Mouse (Mus musculus) kidney, postnatal 0 days (tissue): ENCODE results near the gene Plpp7. TPM values are rescaled to one million over a fixed set of nuclear protein-coding genes. Genes with fewer than 3 reads are reported as not detected.
A peak's percentile ranks its signal among the peaks of the same experiment; 100 is the strongest.

Experiments used
- ATAC-seq: fragments of 200-750 bp; cut with Nextera tagmentation; replicated peaks from 2 replicates; pipeline ENCODE4 v1.8.0; 2017; ENCODE audit warnings: low read depth, moderate number of reproducible peaks, moderate TSS enrichment, moderate library complexity; ENCODE audit not compliant: low FRiP score
- DNase-seq: peaks from one replicate; pipeline ENCODE4 v3.0.0-alpha.2; 2016; ENCODE audit warnings: low spot score
- H3K27ac ChIP-seq: fragments of 300-500 bp; sonication (generic); 2 replicates; pipeline ENCODE4 v1.5.1; 2014; ENCODE audit warnings: mild to moderate bottlenecking
- H3K27me3 ChIP-seq: fragments of 300-500 bp; sonication (generic); 2 replicates; pipeline ENCODE4 v1.6.1; 2014; ENCODE audit warnings: low read length, mixed read lengths; ENCODE audit not compliant: insufficient read depth
- H3K36me3 ChIP-seq: fragments of 300-500 bp; sonication (generic); 2 replicates; pipeline ENCODE4 v1.6.1; 2014; ENCODE audit warnings: low read length, mixed read lengths; ENCODE audit not compliant: insufficient read depth
- H3K4me1 ChIP-seq: fragments of 300-500 bp; sonication (generic); replicated peaks from 2 replicates; pipeline ENCODE4 v1.6.1; 2014; ENCODE audit warnings: antibody characterized with exemption, low read length, mixed read lengths; ENCODE audit not compliant: insufficient read depth
- H3K4me2 ChIP-seq: fragments of 300-500 bp; sonication (generic); 2 replicates; pipeline ENCODE4 v1.6.1; 2014; ENCODE audit warnings: mild to moderate bottlenecking, low read length, moderate library complexity, mixed read lengths
- H3K4me3 ChIP-seq: fragments of 300-500 bp; sonication (generic); replicated peaks from 2 replicates; pipeline ENCODE4 v1.5.1; 2014; ENCODE audit warnings: low read depth, low read length
- H3K9ac ChIP-seq: fragments of 300-500 bp; sonication (generic); 2 replicates; pipeline ENCODE4 v1.6.1; 2014; ENCODE audit warnings: low read depth, low read length
- H3K9me3 ChIP-seq: fragments of 300-500 bp; sonication (generic); replicated peaks from 2 replicates; pipeline ENCODE4 v1.6.1; 2016; ENCODE audit warnings: low read length, inconsistent platforms, mixed read lengths
- CTCF ChIP-seq: IDR thresholded peaks from 2 replicates; pipeline ENCODE4 v1.5.1; 2016; ENCODE audit warnings: antibody characterized with exemption, low read depth, mild to moderate bottlenecking, moderate library complexity
- WGBS: fragments of 180-500 bp; shearing (Covaris S2); extraction: QIAGEN DNeasy Blood & Tissue Kit; methylation state at CpG from one replicate; pipeline ENCODE4 v1.1.7; 2014; 5-methylcytosine and 5-hydroxymethylcytosine counted together
- polyA plus RNA-seq: library from polyadenylated mRNA; unstranded; fragments of >200 nt; fragmentation: Nextera tagmentation; extraction: Ambion mirVana; gene quantifications from 2 replicates; pipeline ENCODE4 v1.2.1, GENCODE M21; 2015

Plpp7 gene
- polyA plus RNA-seq, 1 experiment from 2014 or later = 4.7 TPM

- no peak for ATAC-seq
- no peaks in the 10 kb centered on the region for H3K9me3 ChIP-seq
Observed at GRCm38 (mm10) chr2:32131205-32131834, 36.0 kb downstream of the Plpp7 start.

DNA sequence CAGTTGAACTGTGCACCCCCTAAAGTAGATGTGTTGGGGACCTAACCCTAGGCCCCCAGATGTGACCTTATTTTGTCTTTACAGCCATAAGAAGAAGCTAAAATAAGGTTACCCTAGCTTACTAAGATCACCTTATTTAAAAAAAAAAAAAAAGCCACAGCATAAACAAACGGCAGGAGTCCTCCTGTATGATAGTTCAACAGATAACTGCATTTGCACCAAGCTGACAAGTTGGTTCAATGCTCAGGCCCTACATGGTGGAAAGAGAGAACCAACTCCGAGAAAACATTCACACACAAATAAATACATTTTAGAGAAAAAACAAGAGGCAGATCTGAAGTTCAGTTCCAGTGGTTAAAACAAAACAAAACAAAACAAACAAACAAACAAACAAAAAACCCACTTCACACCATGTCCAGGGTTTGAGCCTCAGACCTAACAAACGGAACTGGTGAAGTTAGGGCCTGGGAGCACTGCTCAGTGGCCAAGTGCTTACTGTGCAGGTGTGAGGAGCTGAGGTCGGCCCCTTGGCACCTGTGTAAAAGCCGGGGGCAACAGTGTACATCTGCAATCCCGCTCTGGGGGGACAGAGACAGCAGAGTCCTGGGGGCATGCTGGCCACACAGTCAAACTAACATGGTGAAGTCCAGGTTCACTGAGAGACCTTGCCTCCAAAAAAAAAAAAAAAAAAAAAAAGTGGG is 36.7 kb downstream of the Plpp7 start:
- Histone ChIP-seq H3K9ac (no peak overlapping the region), H3K9me3 (no peaks in the 10 kb centered on the region), H3K4me1 (no peaks in the 10 kb centered on the region), H3K4me2 (peak overlapping the region; percentile 5; the same call in 1 of the 2 replicates), H3K27ac (no peak overlapping the region), H3K27me3 (no peaks in the 10 kb centered on the region), H3K36me3 (no peaks in the 10 kb centered on the region), H3K4me3 (no peak overlapping the region)
- ATAC-seq (no peak), DNase-seq (no peak)
- WGBS = 60% methylated on average over 6 of the region's 6 CpGs
- TF ChIP-seq CTCF = no peak

More at GRCm38 (mm10) chr2:32131205-32131834, 36.0 kb downstream of the Plpp7 start:
- no peak for TF ChIP-seq CTCF
- Histone ChIP-seq H3K27ac (no peak overlapping the region), H3K4me3 (no peak overlapping the region), H3K36me3 (no peaks in the 10 kb centered on the region), H3K9ac (no peak overlapping the region), H3K4me1 (no peaks in the 10 kb centered on the region), H3K27me3 (no peaks in the 10 kb centered on the region), H3K4me2 (no peak overlapping the region)
- 69% methylated on average over 9 of the region's 9 CpGs for WGBS
- DNase-seq = no peak

GRCm38 (mm10) chr2:32132567-32132992 is 37.3 kb downstream of the Plpp7 start:
- DNase-seq = peak; percentile 79
- Histone ChIP-seq H3K4me3 (no peak overlapping the region), H3K9me3 (no peaks in the 10 kb centered on the region), H3K36me3 (no peaks in the 10 kb centered on the region), H3K9ac (no peak overlapping the region), H3K4me1 (no peaks in the 10 kb centered on the region), H3K27me3 (no peaks in the 10 kb centered on the region), H3K4me2 (peak overlapping the region; percentile 5; the same call in 1 of the 2 replicates), H3K27ac (no peak overlapping the region)
- ATAC-seq = peak; percentile 47
- TF ChIP-seq CTCF = no peak
- 5% methylated on average over 11 of the region's 12 CpGs for WGBS

GRCm38 (mm10) chr2:32134039-32134438 is 38.7 kb downstream of the Plpp7 start:
- Histone ChIP-seq H3K4me1 (no peaks in the 10 kb centered on the region), H3K9me3 (no peaks in the 10 kb centered on the region), H3K4me2 (no peak overlapping the region), H3K4me3 (no peak overlapping the region), H3K27ac (no peak overlapping the region), H3K27me3 (no peaks in the 10 kb centered on the region), H3K9ac (no peak overlapping the region), H3K36me3 (no peaks in the 10 kb centered on the region)
- peak; percentile 97 for TF ChIP-seq CTCF
- WGBS = 2% methylated on average over 2 of the region's 2 CpGs
- DNase-seq = peak; percentile 89
- no peak for ATAC-seq

DNA sequence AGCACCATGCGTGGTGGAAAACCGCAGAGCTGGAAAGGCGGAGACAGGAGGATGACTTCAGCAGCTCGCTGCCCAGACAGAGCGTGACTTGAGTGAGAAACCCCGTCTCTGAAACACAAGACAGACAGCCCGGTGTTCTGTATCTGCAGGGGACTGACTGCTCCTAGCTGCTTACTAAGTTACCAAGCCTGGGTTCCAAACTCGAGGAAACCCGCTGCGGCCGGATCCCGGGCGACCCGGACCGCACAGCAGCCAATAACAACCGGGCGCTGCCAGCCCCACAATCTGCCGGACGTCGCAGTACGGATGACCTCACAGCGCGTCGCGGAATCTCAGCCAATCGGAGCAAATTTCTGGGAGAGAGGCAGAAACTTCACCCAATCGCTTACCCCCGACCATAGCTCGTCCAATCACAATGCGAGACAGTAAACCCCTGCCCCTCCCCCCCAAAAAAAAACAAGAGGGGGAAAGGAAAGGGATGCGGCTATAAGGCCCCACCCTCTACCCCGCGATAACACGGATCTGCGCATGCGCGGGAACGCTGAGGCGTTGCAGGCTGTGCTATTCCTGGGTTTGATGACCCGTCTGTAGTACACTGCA is 42.4 kb downstream of the Plpp7 start:
- Histone ChIP-seq H3K27ac (peak overlapping the region; percentile 96), H3K36me3 (no peaks in the 10 kb centered on the region), H3K4me1 (no peaks in the 10 kb centered on the region), H3K4me3 (peak overlapping the region; percentile 56), H3K4me2 (peak overlapping the region; percentile 73), H3K9me3 (no peaks in the 10 kb centered on the region), H3K9ac (peak overlapping the region; percentile 71), H3K27me3 (no peaks in the 10 kb centered on the region)
- no peak for TF ChIP-seq CTCF
- under 1% methylated on average over 40 of the region's 40 CpGs for WGBS
- DNase-seq (peak; percentile 99), ATAC-seq (peak; percentile 93)

DNA sequence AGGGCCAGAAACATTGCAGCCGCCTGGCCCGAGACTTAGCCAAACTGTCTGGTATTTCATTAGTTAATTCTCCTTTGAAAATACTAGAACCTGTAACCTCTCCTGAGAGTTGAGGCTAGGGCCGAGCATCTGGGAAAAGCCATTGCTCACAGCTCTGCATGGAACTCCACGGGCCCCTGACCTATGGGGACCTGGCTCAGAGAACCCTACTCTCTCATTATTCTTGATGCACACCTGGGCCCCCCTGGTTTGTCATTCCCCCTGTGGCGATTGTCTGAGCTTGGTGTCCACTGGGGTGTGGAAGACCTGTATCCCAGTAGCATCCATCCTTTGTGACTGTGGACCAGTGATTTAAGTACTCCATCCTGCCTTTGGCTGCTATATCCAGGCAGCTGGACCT is 44.0 kb downstream of the Plpp7 start:
- no peak overlapping the region for H3K4me3 ChIP-seq
- no peak overlapping the region for H3K4me2 ChIP-seq
- H3K9ac ChIP-seq = no peak overlapping the region
- H3K27ac ChIP-seq = no peak overlapping the region
- H3K27me3 ChIP-seq = no peaks in the 10 kb centered on the region
- ATAC-seq (no peak), DNase-seq (no peak)
- H3K4me1 ChIP-seq = no peaks in the 10 kb centered on the region
- TF ChIP-seq CTCF = no peak
- H3K36me3 ChIP-seq = no peaks in the 10 kb centered on the region
- H3K9me3 ChIP-seq = no peaks in the 10 kb centered on the region
- WGBS = 73% methylated on average over 5 of the region's 5 CpGs
